Mouse (Mus musculus) kidney, adult 8-10 months (tissue): Measurements from ENCODE around the gene Tmem178.

ENCODE experiments used
- DNase-seq, 2 experiments: peaks; one replicate each; pipeline ENCODE4 v3.0.0; 2022

Gene Tmem178

GRCm38 (mm10) chr17:80944530-80945198, at the start of gene Tmem178:
TSS of gene Tmem178 (plus strand) at chr17:80944632.
- DNase-seq = no peak

GRCm38 (mm10) chr17:80896481-80896880, 48.0 kb upstream of the Tmem178 start:
- no peak for DNase-seq

- peak; percentile 36 to 41 for DNase-seq
Observed at GRCm38 (mm10) chr17:80897709-80898440, 46.6 kb upstream of the Tmem178 start.

GRCm38 (mm10) chr17:80899513-80900199, 44.8 kb upstream of the Tmem178 start:
- DNase-seq = peak; percentile 47 to 58

- no peak for DNase-seq
Observed at GRCm38 (mm10) chr17:80900200-80900520, 44.3 kb upstream of the Tmem178 start.

GRCm38 (mm10) chr17:80901885-80902284, 42.5 kb upstream of the Tmem178 start:
- DNase-seq = no peak

GRCm38 (mm10) chr17:80903121-80903875, 41.1 kb upstream of the Tmem178 start:
- DNase-seq = no peak

GRCm38 (mm10) chr17:80904061-80904460, 40.4 kb upstream of the Tmem178 start:
- no peak for DNase-seq

- peak in 1 of 2 experiments; percentile 44 for DNase-seq
Observed at GRCm38 (mm10) chr17:80915666-80916065, 28.8 kb upstream of the Tmem178 start.

GRCm38 (mm10) chr17:80919261-80919660, 25.2 kb upstream of the Tmem178 start:
- no peak for DNase-seq

GRCm38 (mm10) chr17:80921286-80922134, 22.9 kb upstream of the Tmem178 start:
- peak; percentile 61 to 65 for DNase-seq

GRCm38 (mm10) chr17:80925554-80925953, 18.9 kb upstream of the Tmem178 start:
- DNase-seq = no peak

GRCm38 (mm10) chr17:80927151-80927550, 17.3 kb upstream of the Tmem178 start:
- DNase-seq = no peak

GRCm38 (mm10) chr17:80932716-80933115, 11.7 kb upstream of the Tmem178 start:
- no peak for DNase-seq

GRCm38 (mm10) chr17:80933401-80934029, 10.9 kb upstream of the Tmem178 start:
- DNase-seq = peak in 1 of 2 experiments; percentile 28

- DNase-seq = no peak
Observed at GRCm38 (mm10) chr17:80935807-80936519, 8.5 kb upstream of the Tmem178 start.

GRCm38 (mm10) chr17:80936521-80936920, 7.9 kb upstream of the Tmem178 start:
- DNase-seq = no peak

GRCm38 (mm10) chr17:80939833-80940232, 4.6 kb upstream of the Tmem178 start:
- DNase-seq = no peak

GRCm38 (mm10) chr17:80941857-80942256, 2.6 kb upstream of the Tmem178 start:
- DNase-seq = no peak

- no peak for DNase-seq
Observed at GRCm38 (mm10) chr17:80943835-80944529, 450 bp upstream of the Tmem178 start.
